Comparison of ENCODE assay signal across 9 mouse cellular contexts in the genomic region with DNA sequence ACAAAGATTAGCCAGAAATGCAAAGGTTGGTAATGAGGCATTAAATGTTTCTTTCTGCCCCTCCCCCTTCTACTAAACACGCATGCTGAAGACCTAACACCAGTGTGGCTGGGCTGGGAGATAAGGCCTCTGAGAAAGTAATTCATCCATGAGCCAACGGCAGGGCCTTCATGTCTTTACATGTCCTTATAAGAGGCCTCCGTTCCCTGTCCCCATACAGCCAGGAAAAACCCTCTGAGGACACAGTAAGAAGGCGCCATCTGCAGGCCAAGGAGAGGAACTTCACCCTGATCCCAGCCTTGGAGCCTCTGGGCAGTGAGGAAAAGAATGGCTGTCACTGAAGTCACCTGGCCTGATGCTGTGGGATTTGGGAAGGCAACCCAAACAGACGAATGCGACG. TPM values are rescaled to one million over a fixed set of nuclear protein-coding genes. Genes with fewer than 3 reads are reported as not detected.
DNase-seq lines count a peak whose midpoint lies in the region; ATAC-seq and TF ChIP-seq lines count a peak whose summit lies in the region.
"Had no signal": no experiment of that assay in that cellular context is flagged by ENCODE, and none has a peak within 500 bp of the region (broad histone marks: within the 10 kb centered on the region; RNA-seq: fewer than 3 reads in every experiment).

No protein-coding gene starts in this region.

- 26% methylated on average over 7 of the region's 7 CpGs for WGBS in intestine, postnatal 0 days
- WGBS in limb, embryonic 15.5 days, result 26% methylated on average over 7 of the region's 7 CpGs
- 16% methylated on average over 7 of the region's 7 CpGs for WGBS in midbrain, embryonic 15.5 days
- WGBS in stomach, postnatal 0 days, result 29% methylated on average over 7 of the region's 7 CpGs

- H3K4me1 ChIP-seq in intestine, postnatal 0 days (replicated peaks; ENCODE audit: control insufficient read depth, insufficient read depth, low read length), result no peaks in the 10 kb centered on the region
- peaks cover 22% of the 10 kb centered on the region for H3K4me1 ChIP-seq in limb, embryonic 15.5 days
- H3K4me1 ChIP-seq in midbrain, embryonic 15.5 days, result peaks cover 12% of the 10 kb centered on the region; the same call in 1 of the 2 replicates
- no peaks in the 10 kb centered on the region for H3K4me1 ChIP-seq in stomach, postnatal 0 days (replicated peaks; ENCODE audit: control insufficient read depth, insufficient read depth)

- no peaks in the 10 kb centered on the region for H3K27me3 ChIP-seq in intestine, postnatal 0 days (replicated peaks; ENCODE audit: control insufficient read depth, insufficient read depth, low read length)
- H3K27me3 ChIP-seq in limb, embryonic 15.5 days, result no peaks in the 10 kb centered on the region
- no peaks in the 10 kb centered on the region for H3K27me3 ChIP-seq in midbrain, embryonic 15.5 days (replicated peaks)
- no peaks in the 10 kb centered on the region for H3K27me3 ChIP-seq in stomach, postnatal 0 days (ENCODE audit: control insufficient read depth, insufficient read depth, low read length)

- TF ChIP-seq EP300 in stomach, postnatal 0 days (optimal IDR thresholded peaks at IDR 0.05), result no peak

- H3K9ac ChIP-seq in intestine, postnatal 0 days (ENCODE audit: low read depth, low read length), result no peak overlapping the region
- H3K9ac ChIP-seq in limb, embryonic 15.5 days, result no peak overlapping the region
- no peak overlapping the region for H3K9ac ChIP-seq in midbrain, embryonic 15.5 days
- H3K9ac ChIP-seq in stomach, postnatal 0 days (ENCODE audit: low read length), result no peak overlapping the region

- H3K4me3 ChIP-seq in intestine, postnatal 0 days (ENCODE audit: low read depth, low read length), result no peak overlapping the region
- H3K4me3 ChIP-seq in limb, embryonic 15.5 days, result no peak overlapping the region
- H3K4me3 ChIP-seq in midbrain, embryonic 15.5 days, result no peak overlapping the region
- no peak overlapping the region for H3K4me3 ChIP-seq in stomach, postnatal 0 days (ENCODE audit: low read depth, low read length)
- H3K4me3 ChIP-seq: megakaryocyte, embryonic 14.5 days had no signal

- peak; percentile 59 for DNase-seq in right cerebral cortex, adult 18-20 months
- DNase-seq in right cerebral cortex, postnatal 36 days (ENCODE audit: low spot score in 2 of 2), result no peak
- peak; percentile 53 to 74 for DNase-seq in cerebellum, postnatal 4 days (ENCODE audit: low spot score in 2 of 2)
- peak; percentile 79 for DNase-seq in stomach, postnatal 0 days (ENCODE audit: low spot score)

- 0 out of 2 replicates have a peak, but pooled peaks cover 5% of the 10 kb centered on the region for H3K36me3 ChIP-seq in intestine, postnatal 0 days (ENCODE audit: control insufficient read depth, insufficient read depth)
- no peaks in the 10 kb centered on the region for H3K36me3 ChIP-seq in limb, embryonic 15.5 days
- no peaks in the 10 kb centered on the region; the same call in 1 of the 2 replicates for H3K36me3 ChIP-seq in midbrain, embryonic 15.5 days (replicated peaks)
- no peaks in the 10 kb centered on the region for H3K36me3 ChIP-seq in stomach, postnatal 0 days (ENCODE audit: control insufficient read depth, insufficient read depth, low read length)

- peak; percentile 82 for ATAC-seq in granulocyte monocyte progenitor cell, adult 5-6 weeks (replicated peaks; ENCODE audit: poor library complexity, severe bottlenecking)
- ATAC-seq in intestine, postnatal 0 days, result peak; percentile 52
- ATAC-seq in limb, embryonic 15.5 days (ENCODE audit: insufficient number of reproducible peaks, low FRiP score, low TSS enrichment, low read depth), result 0 out of 2 replicates have a peak, but pooled peaks have one; percentile 33
- peak; percentile 62; the same call in 1 of the 2 replicates for ATAC-seq in midbrain, embryonic 15.5 days (replicated peaks)
- peak; percentile 76 for ATAC-seq in stomach, postnatal 0 days (ENCODE audit: low FRiP score, low TSS enrichment)

- peak; percentile 97 for TF ChIP-seq CTCF in intestine, postnatal 0 days (IDR thresholded peaks at IDR 0.05; ENCODE audit: low read depth)
- TF ChIP-seq CTCF in stomach, postnatal 0 days (IDR thresholded peaks at IDR 0.05; ENCODE audit: low read depth), result peak; percentile 99

- H3K9me3 ChIP-seq in intestine, postnatal 0 days (ENCODE audit: control insufficient read depth), result no peaks in the 10 kb centered on the region
- no peaks in the 10 kb centered on the region for H3K9me3 ChIP-seq in limb, embryonic 15.5 days
- H3K9me3 ChIP-seq in midbrain, embryonic 15.5 days, result no peaks in the 10 kb centered on the region
- H3K9me3 ChIP-seq in stomach, postnatal 0 days (ENCODE audit: control insufficient read depth, low read length), result no peaks in the 10 kb centered on the region
- H3K9me3 ChIP-seq: megakaryocyte, embryonic 14.5 days had no signal

- H3K4me2 ChIP-seq in intestine, postnatal 0 days (replicated peaks; ENCODE audit: low read depth), result no peak overlapping the region
- H3K4me2 ChIP-seq in limb, embryonic 15.5 days, result no peak overlapping the region
- no peak overlapping the region for H3K4me2 ChIP-seq in midbrain, embryonic 15.5 days
- H3K4me2 ChIP-seq in stomach, postnatal 0 days (replicated peaks; ENCODE audit: low read depth), result no peak overlapping the region

- H3K27ac ChIP-seq in intestine, postnatal 0 days (ENCODE audit: low read depth, low read length), result no peak overlapping the region
- no peak overlapping the region for H3K27ac ChIP-seq in limb, embryonic 15.5 days
- H3K27ac ChIP-seq in midbrain, embryonic 15.5 days, result no peak overlapping the region
- no peak overlapping the region for H3K27ac ChIP-seq in stomach, postnatal 0 days (replicated peaks)

RNA-seq across cellular contexts. Expression of a gene that starts 13.1 kb away (rescaled TPM):
- 6.3 and 11.5 TPM in 2 replicates for total RNA-seq in granulocyte monocyte progenitor cell, adult 5-6 weeks (2014; fragmentation: Nextera tagmentation)
- 7.4 and 8.0 TPM in 2 replicates for total RNA-seq in granulocyte monocyte progenitor cell, adult 5-6 weeks (2017)
- polyA plus RNA-seq in intestine, postnatal 0 days (2015; fragmentation: Nextera tagmentation; extraction: Ambion mirVana), result 52.0 and 86.5 TPM in 2 replicates
- polyA plus RNA-seq in limb, embryonic 15.5 days (2015; fragmentation: Nextera tagmentation; extraction: Ambion mirVana), result 39.9 and 41.2 TPM in 2 replicates
- 82.1 and 82.9 TPM in 2 replicates for polyA plus RNA-seq in midbrain, embryonic 15.5 days (2015; fragmentation: Nextera tagmentation; extraction: Ambion mirVana)
- polyA plus RNA-seq in stomach, postnatal 0 days (2015; fragmentation: Nextera tagmentation; extraction: Ambion mirVana), result 24.8 and 28.6 TPM in 2 replicates

RNA-seq across cellular contexts. Expression of a gene that starts 27.9 kb away (rescaled TPM):
- not detected in 2 replicates for total RNA-seq in granulocyte monocyte progenitor cell, adult 5-6 weeks (2014; fragmentation: Nextera tagmentation)
- not detected in 2 replicates for total RNA-seq in granulocyte monocyte progenitor cell, adult 5-6 weeks (2017)
- 70.7 and 77.8 TPM in 2 replicates for polyA plus RNA-seq in intestine, postnatal 0 days (2015; fragmentation: Nextera tagmentation; extraction: Ambion mirVana)
- 1.1 and 1.4 TPM in 2 replicates for polyA plus RNA-seq in limb, embryonic 15.5 days (2015; fragmentation: Nextera tagmentation; extraction: Ambion mirVana)
- polyA plus RNA-seq in midbrain, embryonic 15.5 days (2015; fragmentation: Nextera tagmentation; extraction: Ambion mirVana), result 3.2 and 3.7 TPM in 2 replicates
- polyA plus RNA-seq in stomach, postnatal 0 days (2015; fragmentation: Nextera tagmentation; extraction: Ambion mirVana), result 38.5 and 48.4 TPM in 2 replicates

Comparison
In these comparisons a context has a peak if more than half of its experiments do, and no peak if none do; other contexts are left out.
1. DNase-seq: peak in right cerebral cortex, adult 18-20 months (single experiment), cerebellum, postnatal 4 days (2 of 2) and stomach, postnatal 0 days (single experiment); none in right cerebral cortex, postnatal 36 days (0 of 2).
2. Peak in every context shown above with its lines, with median percentiles within 50 percentile points of each other: ATAC-seq.